Mouse (Mus musculus) G1E (cell line): ENCODE data around the gene Samd14.

ENCODE experiments used
- CTCF ChIP-seq: IDR thresholded peaks from 2 replicates; pipeline ENCODE4 v1.5.1; 2012; ENCODE audit warnings: low read depth, low read length, inconsistent platforms, mixed read lengths
- GATA1 ChIP-seq: IDR thresholded peaks from 2 replicates; pipeline ENCODE4 v1.6.1; 2012; ENCODE audit warnings: borderline replicate concordance, low read length, inconsistent platforms, mixed read lengths
- TAL1 ChIP-seq: conservative IDR thresholded peaks from 2 replicates; pipeline ENCODE4 v1.6.1; 2012; ENCODE audit warnings: low read depth, low read length, inconsistent platforms, mixed read lengths

DNA sequence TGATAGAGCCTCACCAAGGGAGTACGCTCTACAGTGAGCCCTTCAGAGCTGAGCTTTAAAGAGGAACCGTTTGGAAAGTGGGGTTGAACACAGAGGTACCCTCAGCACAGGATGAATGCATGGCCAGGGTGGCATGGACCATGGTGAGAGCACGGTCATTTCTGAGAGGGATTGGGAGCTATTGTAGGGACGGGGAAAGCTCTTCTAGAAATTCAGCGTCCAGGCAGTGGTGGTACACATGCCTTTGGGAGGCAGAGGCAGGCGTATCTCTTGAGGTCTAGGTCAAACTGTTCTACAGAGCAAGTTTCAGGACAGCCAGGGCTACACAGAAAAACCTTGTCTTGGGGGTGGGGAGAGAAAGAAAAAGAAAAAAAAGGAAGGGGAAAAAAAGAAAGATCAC is 12.7 kb upstream of the Samd14 start:
- TF ChIP-seq CTCF (no peak), TAL1 (no peak), GATA1 (no peak)
